Mouse (Mus musculus) lung, adult 2 months (tissue): Measurements from ENCODE around the gene Plekhg6. TPM values are rescaled to one million over a fixed set of nuclear protein-coding genes. Genes with fewer than 3 reads are reported as not detected.
A peak's percentile ranks its signal among the peaks of the same experiment; 100 is the strongest.

Experiments
- DNase-seq: peaks from one replicate; pipeline ENCODE4 v3.0.0; 2022
- H3K4me1 ChIP-seq: fragments of 200-500 bp; 2 replicates; pipeline ENCODE4 v1.6.1; 2011; ENCODE audit warnings: low read length; ENCODE audit not compliant: control insufficient read depth, insufficient read depth
- H3K4me3 ChIP-seq: fragments of 200-500 bp; replicated peaks from 2 replicates; pipeline ENCODE3; 2011; ENCODE audit warnings: low read depth, mild to moderate bottlenecking, control low read depth, low read length; ENCODE audit errors: extremely low read depth
- CTCF ChIP-seq: fragments of 200-500 bp; IDR thresholded peaks from 2 replicates; pipeline ENCODE4 v1.5.1; 2011; ENCODE audit warnings: mild to moderate bottlenecking, low read length, control low read depth; ENCODE audit not compliant: insufficient read depth
- POLR2A ChIP-seq: fragments of 200-500 bp; IDR thresholded peaks from 2 replicates; pipeline ENCODE4 v1.6.1; 2011; ENCODE audit warnings: low read depth, mild to moderate bottlenecking, control low read depth, low read length, borderline replicate concordance; ENCODE audit errors: extremely low read depth
- WGBS: fragments of 180-500 bp; shearing (Covaris S2); methylation state at CpG from one replicate; pipeline ENCODE4 v1.1.7; 2018; 5-methylcytosine and 5-hydroxymethylcytosine counted together
- polyA plus RNA-seq: library from polyadenylated mRNA; depleted of rRNA; stranded (reverse); fragments of >200 nt; gene quantifications from 2 replicates; pipeline ENCODE4 v1.2.3, GENCODE M21; 2012; rRNA removed

Plekhg6 gene
- polyA plus RNA-seq = 1.3 and 2.6 TPM in 2 replicates

GRCm38 (mm10) chr6:125380372-125381360, at the start of gene Plekhg6:
Plekhg6 (minus strand) TSS chr6:125380793.
- 14% methylated on average over 40 of the region's 40 CpGs for WGBS
- H3K4me1 ChIP-seq = peaks cover 7% of the 10 kb centered on the region
- DNase-seq = peak; percentile 58

GRCm38 (mm10) chr6:125429741-125430140, 49.1 kb upstream of the Plekhg6 start:
- H3K4me1 ChIP-seq = peaks cover 9% of the 10 kb centered on the region
- WGBS = 42% methylated on average over 6 of the region's 6 CpGs
- H3K4me3 ChIP-seq = no peak overlapping the region
- TF ChIP-seq POLR2A (no peak), CTCF (no peak)
- DNase-seq = no peak

More at GRCm38 (mm10) chr6:125380372-125381360, at the start of gene Plekhg6:
- TF ChIP-seq POLR2A (0 out of 2 replicates have a peak, but pooled peaks have one; percentile 14), CTCF (no peak)
- H3K4me3 ChIP-seq = peak within 1 kb of the TSS; percentile 55

- DNase-seq = peak; percentile 83
- 1% methylated on average over 25 of the region's 25 CpGs for WGBS
- peak; percentile 73 for TF ChIP-seq CTCF
- peak; percentile 36; the same call in 1 of the 2 replicates for TF ChIP-seq POLR2A
- peak overlapping the region; percentile 60 for H3K4me3 ChIP-seq
- H3K4me1 ChIP-seq = peaks cover 4% of the 10 kb centered on the region
Measured at GRCm38 (mm10) chr6:125426383-125427360, 46.1 kb upstream of the Plekhg6 start.

GRCm38 (mm10) chr6:125425205-125426090, 44.9 kb upstream of the Plekhg6 start:
- Histone ChIP-seq H3K4me3 (no peak overlapping the region), H3K4me1 (peaks cover 4% of the 10 kb centered on the region)
- no peak for DNase-seq
- WGBS = 53% methylated on average over 15 of the region's 15 CpGs
- no peak for TF ChIP-seq POLR2A
- TF ChIP-seq CTCF = no peak

GRCm38 (mm10) chr6:125424156-125424555, 43.6 kb upstream of the Plekhg6 start:
- 77% methylated on average over 3 of the region's 3 CpGs for WGBS
- DNase-seq = no peak
- Histone ChIP-seq H3K4me3 (no peak overlapping the region), H3K4me1 (peaks cover 4% of the 10 kb centered on the region)
- no peak for TF ChIP-seq CTCF
- TF ChIP-seq POLR2A = no peak

GRCm38 (mm10) chr6:125423507-125423906, 42.9 kb upstream of the Plekhg6 start:
- no peak for TF ChIP-seq POLR2A
- TF ChIP-seq CTCF = no peak
- 69% methylated on average over 13 of the region's 13 CpGs for WGBS

GRCm38 (mm10) chr6:125423099-125423498, 42.5 kb upstream of the Plekhg6 start:
- no peak for DNase-seq

More at GRCm38 (mm10) chr6:125423507-125423906, 42.9 kb upstream of the Plekhg6 start:
- peaks cover 4% of the 10 kb centered on the region for H3K4me1 ChIP-seq
- H3K4me3 ChIP-seq = no peak overlapping the region
- DNase-seq = no peak

More at GRCm38 (mm10) chr6:125423099-125423498, 42.5 kb upstream of the Plekhg6 start:
- Histone ChIP-seq H3K4me3 (no peak overlapping the region), H3K4me1 (peaks cover 4% of the 10 kb centered on the region)
- WGBS = 61% methylated on average over 3 of the region's 3 CpGs
- TF ChIP-seq POLR2A (no peak), CTCF (no peak)
